Mouse (Mus musculus): ENCODE measurements at regions not wholly inside any gene's neighbourhood (a gene's known extent, or its start where the extent isn't known, plus 50 kb on each side); places are given as distances from the start of the nearest gene placed in this dataset.

GRCm38 (mm10) chr6:7494299-7494698 is 60.4 kb upstream of the Tac1 start:
- TF ChIP-seq GATA1 (IDR thresholded peaks at IDR 0.05; ENCODE audit: borderline replicate concordance, low read length) (no peak), CTCF (IDR thresholded peaks at IDR 0.05; ENCODE audit: low read depth, low read length) (no peak), GATA2 (IDR thresholded peaks at IDR 0.05; ENCODE audit: borderline replicate concordance, low read depth, low read length) (no peak), POLR2AphosphoS5 (IDR thresholded peaks at IDR 0.05; ENCODE audit: insufficient replicate concordance, low read depth, low read length) (no peak), TAL1 (conservative IDR thresholded peaks at IDR 0.05; ENCODE audit: low read depth, low read length) (no peak)
- Histone ChIP-seq H3K9me3 (replicated peaks) (no peaks in the 10 kb centered on the region), H3K27me3 (ENCODE audit: insufficient read depth, low read length) (no peaks in the 10 kb centered on the region), H3K4me3 (ENCODE audit: low read depth, low read length) (no peak overlapping the region), H3K4me1 (ENCODE audit: insufficient read depth, low read depth, low read length) (no peaks in the 10 kb centered on the region), H3K36me3 (replicated peaks) (no peaks in the 10 kb centered on the region)
- no peak for ATAC-seq (ENCODE audit: extremely low read depth, insufficient number of reproducible peaks, low FRiP score, poor library complexity, severe bottlenecking)
- no peak for DNase-seq (ENCODE audit: low spot score)

GRCm38 (mm10) chr6:7496766-7497165 is 57.9 kb upstream of the Tac1 start:
- H3K36me3 ChIP-seq (replicated peaks) = no peaks in the 10 kb centered on the region
- ATAC-seq (ENCODE audit: extremely low read depth, insufficient number of reproducible peaks, low FRiP score, poor library complexity, severe bottlenecking) = no peak
- TF ChIP-seq GATA2 (IDR thresholded peaks at IDR 0.05; ENCODE audit: borderline replicate concordance, low read depth, low read length) = no peak
- no peak for TF ChIP-seq CTCF (IDR thresholded peaks at IDR 0.05; ENCODE audit: low read depth, low read length)
- no peak for TF ChIP-seq TAL1 (conservative IDR thresholded peaks at IDR 0.05; ENCODE audit: low read depth, low read length)
- TF ChIP-seq POLR2AphosphoS5 (IDR thresholded peaks at IDR 0.05; ENCODE audit: insufficient replicate concordance, low read depth, low read length) = no peak

More at GRCm38 (mm10) chr6:7496766-7497165, 57.9 kb upstream of the Tac1 start:
- H3K27me3 ChIP-seq (ENCODE audit: insufficient read depth, low read length) = no peaks in the 10 kb centered on the region
- H3K4me3 ChIP-seq (ENCODE audit: low read depth, low read length) = no peak overlapping the region
- H3K9me3 ChIP-seq (replicated peaks) = no peaks in the 10 kb centered on the region
- no peak for DNase-seq (ENCODE audit: low spot score)
- H3K4me1 ChIP-seq (ENCODE audit: insufficient read depth, low read depth, low read length) = no peaks in the 10 kb centered on the region
